Mouse (Mus musculus): ENCODE measurements around the gene Msl1. TPM values are rescaled to one million over a fixed set of nuclear protein-coding genes. Genes with fewer than 3 reads are reported as not detected.
A peak's percentile ranks its signal among the peaks of the same experiment; 100 is the strongest.

Msl1 gene
- total and polyA plus RNA-seq, 2 experiments from 2014 or later: 25.0 to 77.7 TPM

GRCm38 (mm10) chr11:98827877-98828276 is 32.6 kb downstream of the Msl1 start:
- no peaks in the 10 kb centered on the region for H3K4me1 ChIP-seq (ENCODE audit: insufficient read depth, low read length)
- H3K27ac ChIP-seq: no peak overlapping the region
- no peak overlapping the region for H3K9ac ChIP-seq (replicated peaks; ENCODE audit: low read length)
- H3K36me3 ChIP-seq (ENCODE audit: insufficient read depth, low read length): peaks cover 61% of the 10 kb centered on the region
- ATAC-seq (no peak), DNase-seq (ENCODE audit: low spot score) (no peak)
- no peak overlapping the region for H3K4me3 ChIP-seq (ENCODE audit: low read length)
- TF ChIP-seq CTCF (IDR thresholded peaks at IDR 0.05; ENCODE audit: low read depth): no peak
- 86% methylated on average over 2 of the region's 2 CpGs for WGBS
- H3K4me2 ChIP-seq (ENCODE audit: low read depth, low read length): no peak overlapping the region
- no peaks in the 10 kb centered on the region for H3K27me3 ChIP-seq (ENCODE audit: insufficient read depth, low read length)
- no peaks in the 10 kb centered on the region for H3K9me3 ChIP-seq (ENCODE audit: low read length)

GRCm38 (mm10) chr11:98829091-98829775 is 33.9 kb downstream of the Msl1 start:
- Histone ChIP-seq H3K27ac (no peak overlapping the region), H3K9me3 (ENCODE audit: low read length) (no peaks in the 10 kb centered on the region)
- TF ChIP-seq CTCF (IDR thresholded peaks at IDR 0.05; ENCODE audit: low read depth): peak; percentile 79

GRCm38 (mm10) chr11:98829875-98830274 is 34.6 kb downstream of the Msl1 start:
- WGBS: 84% methylated on average over 4 of the region's 4 CpGs
- Histone ChIP-seq H3K9me3 (ENCODE audit: low read length) (no peaks in the 10 kb centered on the region), H3K27ac (no peak overlapping the region), H3K36me3 (ENCODE audit: insufficient read depth, low read length) (peaks cover 63% of the 10 kb centered on the region), H3K27me3 (ENCODE audit: insufficient read depth, low read length) (no peaks in the 10 kb centered on the region), H3K4me1 (ENCODE audit: insufficient read depth, low read length) (no peaks in the 10 kb centered on the region), H3K4me2 (ENCODE audit: low read depth, low read length) (no peak overlapping the region), H3K4me3 (ENCODE audit: low read length) (no peak overlapping the region), H3K9ac (replicated peaks; ENCODE audit: low read length) (no peak overlapping the region)
- DNase-seq (ENCODE audit: low spot score): no peak
- no peak for ATAC-seq
- TF ChIP-seq CTCF (IDR thresholded peaks at IDR 0.05; ENCODE audit: low read depth): no peak

More at GRCm38 (mm10) chr11:98829091-98829775, 33.9 kb downstream of the Msl1 start:
- 71% methylated on average over 12 of the region's 12 CpGs for WGBS
- ATAC-seq: 0 out of 2 replicates have a peak, but pooled peaks have one; percentile 18
- H3K9ac ChIP-seq (replicated peaks; ENCODE audit: low read length): no peak overlapping the region
- H3K27me3 ChIP-seq (ENCODE audit: insufficient read depth, low read length): no peaks in the 10 kb centered on the region
- no peaks in the 10 kb centered on the region for H3K4me1 ChIP-seq (ENCODE audit: insufficient read depth, low read length)
- H3K4me2 ChIP-seq (ENCODE audit: low read depth, low read length): no peak overlapping the region
- peak; percentile 63 for DNase-seq (ENCODE audit: low spot score)
- H3K4me3 ChIP-seq (ENCODE audit: low read length): no peak overlapping the region
- peaks cover 63% of the 10 kb centered on the region for H3K36me3 ChIP-seq (ENCODE audit: insufficient read depth, low read length)

GRCm38 (mm10) chr11:98835296-98835695 is 40.0 kb downstream of the Msl1 start:
- no peaks in the 10 kb centered on the region for H3K9me3 ChIP-seq (ENCODE audit: low read length)
- H3K27ac ChIP-seq: no peak overlapping the region
- TF ChIP-seq CTCF (IDR thresholded peaks at IDR 0.05; ENCODE audit: low read depth): no peak
- H3K36me3 ChIP-seq (ENCODE audit: insufficient read depth, low read length): peaks cover 31% of the 10 kb centered on the region
- H3K4me3 ChIP-seq (ENCODE audit: low read length): no peak overlapping the region
- 35% methylated on average over 5 of the region's 5 CpGs for WGBS
- DNase-seq (ENCODE audit: low spot score): no peak
- no peak for ATAC-seq
- no peaks in the 10 kb centered on the region for H3K27me3 ChIP-seq (ENCODE audit: insufficient read depth, low read length)
- no peak overlapping the region for H3K4me2 ChIP-seq (ENCODE audit: low read depth, low read length)
- H3K9ac ChIP-seq (replicated peaks; ENCODE audit: low read length): no peak overlapping the region
- H3K4me1 ChIP-seq (ENCODE audit: insufficient read depth, low read length): peaks cover 12% of the 10 kb centered on the region

- no peak for TF ChIP-seq CTCF (IDR thresholded peaks at IDR 0.05; ENCODE audit: low read depth)
- ATAC-seq (no peak), DNase-seq (ENCODE audit: low spot score) (no peak)
Measured at GRCm38 (mm10) chr11:98835725-98836124, 40.4 kb downstream of the Msl1 start.

GRCm38 (mm10) chr11:98836128-98836527 is 40.8 kb downstream of the Msl1 start:
- H3K4me2 ChIP-seq (ENCODE audit: low read depth, low read length): peak overlapping the region; percentile 90
- H3K4me1 ChIP-seq (ENCODE audit: insufficient read depth, low read length): peaks cover 12% of the 10 kb centered on the region
- H3K9ac ChIP-seq (replicated peaks; ENCODE audit: low read length): peak overlapping the region; percentile 90; the same call in 1 of the 2 replicates
- no peak overlapping the region for H3K27ac ChIP-seq
- ATAC-seq (no peak; the same call in 1 of the 2 replicates), DNase-seq (ENCODE audit: low spot score) (no peak)
- peaks cover 28% of the 10 kb centered on the region for H3K36me3 ChIP-seq (ENCODE audit: insufficient read depth, low read length)
- no peaks in the 10 kb centered on the region for H3K27me3 ChIP-seq (ENCODE audit: insufficient read depth, low read length)
- 32% methylated on average over 7 of the region's 7 CpGs for WGBS
- H3K4me3 ChIP-seq (ENCODE audit: low read length): peak overlapping the region; percentile 81; the same call in 1 of the 2 replicates
- no peaks in the 10 kb centered on the region for H3K9me3 ChIP-seq (ENCODE audit: low read length)
- no peak for TF ChIP-seq CTCF (IDR thresholded peaks at IDR 0.05; ENCODE audit: low read depth)

More at GRCm38 (mm10) chr11:98835725-98836124, 40.4 kb downstream of the Msl1 start:
- H3K4me1 ChIP-seq (ENCODE audit: insufficient read depth, low read length): peaks cover 12% of the 10 kb centered on the region
- peaks cover 31% of the 10 kb centered on the region for H3K36me3 ChIP-seq (ENCODE audit: insufficient read depth, low read length)
- no peak overlapping the region for H3K4me2 ChIP-seq (ENCODE audit: low read depth, low read length)
- no peak overlapping the region for H3K4me3 ChIP-seq (ENCODE audit: low read length)
- no peaks in the 10 kb centered on the region for H3K27me3 ChIP-seq (ENCODE audit: insufficient read depth, low read length)
- H3K9ac ChIP-seq (replicated peaks; ENCODE audit: low read length): no peak overlapping the region
- H3K9me3 ChIP-seq (ENCODE audit: low read length): no peaks in the 10 kb centered on the region
- 53% methylated on average over 3 of the region's 3 CpGs for WGBS
- no peak overlapping the region for H3K27ac ChIP-seq

- Histone ChIP-seq H3K4me2 (ENCODE audit: low read depth, low read length) (peak within 1 kb of the TSS; percentile 90), H3K9me3 (ENCODE audit: low read length) (no peaks in the 10 kb centered on the region), H3K4me3 (ENCODE audit: low read length) (peak within 1 kb of the TSS; percentile 81), H3K36me3 (ENCODE audit: insufficient read depth, low read length) (peaks cover 22% of the 10 kb centered on the region), H3K4me1 (ENCODE audit: insufficient read depth, low read length) (peaks cover 12% of the 10 kb centered on the region), H3K27me3 (ENCODE audit: insufficient read depth, low read length) (no peaks in the 10 kb centered on the region), H3K9ac (replicated peaks; ENCODE audit: low read length) (peak within 1 kb of the TSS; percentile 90), H3K27ac (peak within 1 kb of the TSS; percentile 78)
- WGBS: under 1% methylated on average over 40 of the region's 48 CpGs
- ATAC-seq (peak; percentile 92), DNase-seq (ENCODE audit: low spot score) (peak; percentile 89)
- no peak for TF ChIP-seq CTCF (IDR thresholded peaks at IDR 0.05; ENCODE audit: low read depth)
Measured at GRCm38 (mm10) chr11:98836651-98837141, 41.4 kb downstream of the Msl1 start, which contains the start of gene Rapgefl1. Rapgefl1 (plus strand) TSS chr11:98836785.

Measured in hindbrain, postnatal 0 days (tissue).